Mouse (Mus musculus) kidney, adult 2 months (tissue): Measurements from ENCODE around the gene Rbfox3.

Source experiments
- CTCF ChIP-seq: fragments of 200-500 bp; conservative IDR thresholded peaks from 2 replicates; pipeline ENCODE4 v1.5.1; 2011; ENCODE audit warnings: low read depth, mild to moderate bottlenecking, control low read depth, low read length, moderate library complexity, mixed read lengths; ENCODE audit not compliant: insufficient read depth, insufficient read length
- POLR2A ChIP-seq: fragments of 200-500 bp; IDR thresholded peaks from one replicate; pipeline ENCODE4 v1.6.1; 2011; ENCODE audit warnings: low read depth, low read length, control low read depth

DNA sequence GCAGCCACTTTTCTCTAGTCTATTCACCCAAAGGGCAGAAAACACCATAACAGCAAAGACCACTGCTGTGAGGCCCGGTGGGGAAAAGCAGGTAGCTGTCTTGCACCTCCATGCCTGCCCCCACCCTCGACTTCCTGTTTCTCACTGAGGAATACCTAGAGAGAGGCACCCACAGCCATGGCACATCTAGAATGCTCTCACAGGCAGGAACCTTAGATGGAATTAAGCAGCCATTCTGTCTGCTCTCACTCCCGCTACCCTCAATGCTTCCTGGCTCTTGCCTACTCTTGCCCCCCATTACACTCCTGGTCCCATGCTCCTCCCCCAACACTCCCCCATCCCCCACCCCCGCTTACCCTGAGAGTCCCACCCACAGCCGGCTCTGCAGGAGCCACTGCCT is 20.9 kb downstream of the Rbfox3 start:
- no peak for TF ChIP-seq CTCF
- TF ChIP-seq POLR2A: no peak
